Mouse (Mus musculus) adrenal gland, postnatal 36 days (tissue): ENCODE data around the gene Asphd1. TPM values are rescaled to one million over a fixed set of nuclear protein-coding genes. Genes with fewer than 3 reads are reported as not detected.

Experiments used
- DNase-seq, 2 experiments: peaks; one replicate each; pipeline ENCODE4 v3.0.0; 2021; ENCODE audit warnings: mixed read lengths in 1 of 2
- long read RNA-seq, 2 experiments: library from polyadenylated mRNA; stranded (forward); transcript quantifications; one replicate each; pipeline ENCODE4 v2.0.0; 2021; ENCODE audit warnings: borderline sequencing depth in 2 of 2
- total RNA-seq, 2 experiments: library from RNA; stranded (reverse); gene quantifications; 2 replicates each; pipeline ENCODE4 v1.2.3; 2021

The Asphd1 gene
- 1 to 10 TPM; 1.6 to 2.4 TPM for total RNA-seq
- long read RNA-seq, experiment 1, result 0 reads
- long read RNA-seq, experiment 2, result 0 reads

DNA sequence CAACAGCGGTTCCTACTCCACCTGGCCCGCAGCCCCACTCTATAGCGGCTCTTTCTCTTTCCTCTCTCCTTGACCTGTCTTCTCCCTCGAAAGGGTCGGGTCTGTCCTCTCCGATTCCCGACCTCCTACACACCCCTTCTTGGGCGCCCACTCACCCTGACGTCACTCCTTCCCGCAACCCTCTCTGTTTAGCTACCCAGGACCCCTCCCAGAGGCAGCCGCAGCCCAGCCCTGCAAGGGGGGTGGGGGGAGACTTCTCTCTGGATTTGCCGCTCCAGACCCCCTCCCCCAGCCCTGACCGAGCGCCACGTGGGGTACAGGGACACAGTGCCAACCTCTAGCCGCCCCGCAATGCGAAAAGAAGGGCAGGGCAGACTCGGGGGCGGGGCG is at the start of gene Asphd1:
Asphd1 (minus strand) TSS at position 180 of the 390 bp plus-strand sequence.
- no peak for DNase-seq

DNA sequence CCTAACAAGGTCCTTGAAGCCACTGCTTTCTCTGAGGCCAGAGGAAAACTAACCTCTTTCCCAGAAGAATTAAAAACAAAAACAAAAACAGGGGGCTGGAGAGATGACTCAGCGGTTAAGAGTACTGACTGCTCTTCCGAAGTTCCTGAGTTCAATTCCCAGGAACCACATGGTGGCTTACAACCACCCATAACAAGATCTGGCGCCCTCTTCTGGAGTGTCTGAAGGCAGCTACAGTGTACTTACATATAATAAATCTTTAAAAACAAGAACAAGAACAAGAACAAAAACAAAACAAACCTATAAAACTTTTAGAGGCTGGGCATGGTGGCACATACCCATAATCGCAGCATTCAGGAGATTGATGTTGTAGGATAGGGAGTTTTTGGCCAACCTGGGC is 47.1 kb upstream of the Asphd1 start:
- peak in 1 of 2 experiments; percentile 40 for DNase-seq

DNA sequence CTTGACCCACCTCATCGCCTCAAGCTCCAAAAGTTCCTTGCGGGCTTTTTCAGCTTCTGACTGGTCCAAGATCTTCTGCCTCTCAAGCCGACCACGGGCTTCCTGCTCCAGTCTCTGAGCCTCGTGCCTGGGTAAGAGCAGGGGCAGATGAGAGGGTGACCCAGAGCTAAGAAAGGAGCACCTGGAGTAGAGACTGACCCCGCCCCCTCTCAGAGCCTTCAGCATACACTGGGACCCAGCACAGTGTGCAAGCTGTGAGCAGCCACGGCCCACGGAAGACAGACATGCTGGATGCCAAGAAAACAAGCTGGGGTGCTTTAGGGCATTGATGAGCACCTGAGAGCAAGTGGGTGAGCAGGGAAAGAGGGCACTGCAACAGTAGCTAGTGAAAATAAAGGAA is 39.4 kb upstream of the Asphd1 start:
- no peak for DNase-seq

DNA sequence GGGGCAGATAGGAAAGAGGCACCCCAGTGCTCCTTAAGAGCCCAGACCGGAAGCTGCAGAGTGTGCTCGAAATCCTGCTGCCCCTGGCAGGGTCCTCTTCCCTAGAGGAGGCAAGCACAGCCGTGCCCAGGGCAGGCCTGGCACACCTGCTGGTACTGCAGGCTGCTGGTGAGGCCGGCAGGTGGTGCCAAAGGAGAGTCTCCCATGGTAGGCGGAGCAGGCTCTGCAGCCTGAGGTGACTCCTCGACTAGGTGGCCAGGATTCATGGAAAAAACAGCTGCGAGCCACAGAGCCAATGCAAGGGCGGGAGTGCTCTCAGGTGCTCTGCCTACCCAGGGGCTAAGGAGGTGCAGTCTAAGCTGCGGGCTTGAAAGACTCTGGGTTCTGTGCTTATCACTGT is 36.9 kb upstream of the Asphd1 start:
- peak; percentile 33 to 56 for DNase-seq

DNA sequence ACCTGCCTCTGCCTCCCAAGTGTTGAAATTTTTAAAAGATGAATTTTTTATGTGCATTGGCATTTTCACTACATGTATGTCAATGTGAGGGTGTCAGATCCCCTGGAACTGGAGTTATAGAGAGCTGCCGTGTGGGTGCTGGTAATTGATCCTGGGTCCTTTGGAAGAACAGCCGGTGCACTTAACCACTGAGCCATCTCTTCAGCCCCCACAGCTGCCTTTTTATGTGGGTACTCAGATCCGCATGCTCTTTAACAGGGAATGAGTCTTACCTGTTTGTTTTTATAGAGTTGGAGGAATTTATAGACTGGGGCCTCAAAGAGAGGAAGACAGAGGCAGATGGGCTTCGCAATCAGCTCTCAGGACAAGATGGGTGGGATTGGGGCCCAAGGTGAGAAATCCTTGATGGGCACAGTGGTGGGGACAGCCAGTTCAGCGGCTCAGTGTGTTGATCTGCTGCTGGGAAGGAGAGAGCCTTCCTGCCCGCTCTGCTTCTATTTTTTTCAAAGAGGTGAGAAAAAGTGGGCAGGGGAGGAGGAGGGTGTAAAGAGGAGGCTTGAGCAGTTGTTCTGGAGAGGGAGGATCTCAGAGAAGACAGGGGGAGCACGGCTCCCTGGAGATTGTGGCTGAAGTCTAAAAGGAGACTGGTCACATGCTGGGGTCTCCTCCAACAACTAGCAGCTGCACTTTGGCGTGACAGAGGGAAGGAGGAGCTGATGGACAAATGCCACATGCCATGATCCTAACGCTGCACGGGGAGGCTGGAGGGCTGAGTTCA is 35.5 kb upstream of the Asphd1 start:
- DNase-seq, result no peak

DNA sequence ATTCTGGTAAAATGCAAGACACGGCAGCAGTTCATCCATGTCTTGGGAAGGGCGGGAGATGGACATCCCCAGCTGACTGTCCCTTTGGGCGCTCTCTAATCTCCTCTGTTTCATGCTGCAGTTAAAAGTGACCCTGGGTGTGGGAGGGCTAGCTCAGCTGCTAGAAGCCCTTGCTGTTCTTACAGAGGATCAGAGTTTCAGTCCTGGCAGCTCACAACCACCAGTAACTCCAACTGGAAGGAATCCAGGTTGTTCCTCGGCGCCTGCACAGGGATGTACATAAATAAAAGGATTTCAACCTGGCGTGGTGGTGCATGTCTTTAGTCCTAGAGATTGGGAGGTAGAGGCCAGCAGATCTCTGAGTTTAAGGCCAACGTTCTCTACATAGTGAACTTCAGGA is 33.7 kb upstream of the Asphd1 start:
- no peak for DNase-seq

DNA sequence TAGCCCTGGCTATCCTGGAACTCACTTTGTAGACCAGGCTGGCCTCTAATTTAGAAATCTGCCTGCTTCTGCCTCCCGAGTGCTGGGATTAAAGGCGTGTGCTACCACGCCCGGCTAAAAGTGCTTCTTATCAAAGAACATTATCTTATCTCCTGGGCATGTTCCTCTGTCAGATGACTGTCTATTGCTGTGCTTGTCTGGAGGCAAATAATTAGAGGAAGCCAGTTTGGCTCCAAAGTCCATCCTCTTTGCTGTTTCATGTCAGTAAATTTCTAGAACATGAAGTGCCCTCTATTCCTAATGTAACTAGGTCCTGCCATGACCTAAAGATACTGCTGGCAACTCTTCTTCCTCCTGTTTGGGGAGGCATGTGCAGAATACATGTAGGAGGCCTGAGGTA is 32.7 kb upstream of the Asphd1 start:
- no peak for DNase-seq

DNA sequence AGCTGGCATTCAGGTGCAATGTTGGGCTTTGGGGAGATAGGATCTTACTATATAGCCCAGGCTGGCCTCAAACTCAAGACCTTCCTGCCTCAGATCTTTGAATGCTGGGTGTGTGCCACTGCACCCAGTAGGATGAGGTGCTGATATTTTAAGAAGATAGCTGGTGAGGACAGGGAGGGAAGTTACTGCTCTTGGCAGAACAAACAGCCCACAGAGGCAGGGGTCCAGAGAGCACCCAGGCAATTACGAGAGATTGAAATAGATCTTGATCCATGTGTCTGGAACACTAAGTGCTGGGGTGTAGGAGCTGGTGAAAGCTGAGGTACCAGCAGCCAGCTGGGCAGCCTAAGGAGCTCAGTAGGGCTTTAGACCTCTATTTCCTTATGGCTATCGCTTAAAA is 32.2 kb upstream of the Asphd1 start:
- no peak for DNase-seq

DNA sequence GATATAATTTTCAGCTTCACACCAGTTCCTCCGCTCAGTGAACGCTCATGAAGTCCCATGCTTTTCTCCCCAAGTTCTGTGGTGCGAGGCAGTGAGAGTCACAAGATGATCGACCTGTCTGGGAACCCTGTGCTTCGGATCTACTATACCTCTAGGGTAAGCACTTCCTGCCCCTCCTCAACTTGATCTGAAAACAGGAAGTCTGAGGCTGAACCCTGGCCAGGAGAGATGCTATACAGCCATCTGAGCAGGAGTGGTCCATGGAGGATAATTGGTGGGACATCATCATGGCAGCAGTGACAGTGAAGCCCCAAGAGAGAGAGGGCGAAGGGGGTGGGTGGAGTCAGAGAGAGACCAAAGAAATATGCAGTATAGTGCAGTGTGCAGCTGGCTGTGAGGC is 29.5 kb upstream of the Asphd1 start:
- no peak for DNase-seq

DNA sequence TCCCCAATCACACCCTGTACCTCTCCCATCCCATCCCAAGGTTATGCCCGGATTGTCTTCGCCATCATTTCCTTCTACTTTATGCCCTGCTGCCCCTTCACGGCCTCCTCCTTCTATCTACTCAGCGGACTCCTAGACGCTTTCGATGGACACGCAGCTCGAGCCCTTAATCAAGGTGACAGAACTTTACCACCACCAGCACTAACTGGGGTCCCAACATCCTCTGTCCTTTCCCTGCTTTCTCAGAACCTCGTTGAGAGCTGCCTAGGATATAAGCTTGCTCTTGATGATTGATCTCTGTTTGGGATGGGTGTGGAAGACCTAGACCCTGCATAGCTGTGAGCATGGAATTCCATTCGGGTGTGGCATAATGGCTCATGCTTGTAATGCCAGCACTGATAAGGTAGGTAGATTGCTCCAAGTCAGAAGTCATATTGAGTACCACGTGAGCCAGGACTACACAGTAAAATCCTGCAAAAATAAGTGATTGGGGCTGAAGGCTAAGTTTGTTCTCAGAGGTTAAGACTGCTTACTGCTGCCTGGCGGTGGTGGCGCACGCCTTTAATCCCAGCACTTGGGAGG is 27.6 kb upstream of the Asphd1 start:
- peak in 1 of 2 experiments; percentile 13 for DNase-seq

DNA sequence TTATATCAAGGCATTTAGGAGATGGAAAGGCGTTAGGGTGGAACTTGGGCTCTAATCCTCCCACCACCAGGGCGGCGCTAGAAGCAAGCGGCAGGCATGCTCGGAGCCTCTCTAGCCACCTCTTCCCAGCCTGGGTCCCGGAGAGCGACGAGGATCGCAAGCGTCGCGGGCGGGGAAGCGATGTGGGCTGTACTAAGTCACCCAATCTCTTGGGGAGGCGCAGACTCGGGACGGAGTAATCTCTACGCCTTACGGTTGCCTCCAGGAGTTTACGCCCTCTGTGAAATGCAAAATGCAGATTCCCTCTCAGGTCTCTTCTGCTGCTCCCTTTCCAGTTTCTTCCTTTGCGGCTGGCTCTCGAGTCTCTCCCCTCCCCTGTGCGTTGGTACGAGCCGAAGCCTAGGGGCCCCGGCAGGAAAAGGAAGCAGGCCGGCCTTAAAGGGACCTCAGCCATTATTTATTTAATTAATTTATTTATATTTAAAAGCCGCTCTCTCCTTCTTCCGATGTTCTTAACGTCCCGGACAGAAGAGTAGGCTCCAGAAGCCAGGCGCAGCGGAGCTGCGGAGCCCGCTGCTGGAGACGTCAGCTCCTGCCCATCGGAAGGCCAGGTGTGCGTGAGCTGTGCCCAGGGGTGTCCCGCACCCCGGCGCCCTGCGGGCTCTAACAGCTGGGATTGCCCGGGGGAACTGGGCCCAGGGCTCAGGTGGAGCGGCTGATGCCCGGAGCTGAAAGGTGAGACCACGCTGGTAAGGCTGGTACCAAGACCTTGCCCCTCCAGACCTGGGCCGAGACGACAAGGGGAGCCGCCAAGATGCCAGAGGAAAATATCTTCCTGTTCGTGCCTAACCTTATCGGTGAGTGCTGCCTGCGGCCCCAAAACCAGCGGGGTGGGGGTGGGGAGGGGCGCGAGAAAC is 26.8 kb upstream of the Asphd1 start, which contains the start of gene Cdiptos:
Cdiptos (minus strand) TSS at position 149 of the 917 bp plus-strand sequence.
- DNase-seq, result peak; percentile 96 to 98

DNA sequence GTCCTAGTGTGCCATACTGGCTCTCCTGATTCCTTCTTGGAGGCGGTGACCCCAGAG is 26.3 kb upstream of the Asphd1 start, which contains the start of gene Cdipt:
Cdipt (plus strand) TSS at position 22 of the 57 bp plus-strand sequence.
- DNase-seq, result no peak

DNA sequence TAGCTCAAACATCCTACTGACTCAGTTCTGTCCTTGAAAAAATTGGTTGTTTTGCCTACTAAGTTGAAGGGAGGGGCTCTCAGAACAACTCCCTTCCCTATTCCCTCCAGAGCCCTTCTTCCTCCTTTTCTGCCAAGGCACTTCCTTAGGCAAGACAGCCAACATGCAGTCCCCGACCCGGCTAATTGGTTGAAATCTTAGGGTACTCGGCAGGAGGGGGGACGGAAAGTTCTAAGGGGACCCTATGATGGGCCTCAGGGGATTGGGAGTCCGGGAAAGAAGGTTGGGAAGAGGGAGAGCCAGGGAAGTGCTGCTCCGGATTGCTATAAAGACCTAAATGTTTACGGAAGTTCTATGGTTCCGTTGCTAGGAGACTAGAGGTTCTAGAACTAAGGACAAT is 26.1 kb upstream of the Asphd1 start:
- DNase-seq, result peak; percentile 15 to 25

DNA sequence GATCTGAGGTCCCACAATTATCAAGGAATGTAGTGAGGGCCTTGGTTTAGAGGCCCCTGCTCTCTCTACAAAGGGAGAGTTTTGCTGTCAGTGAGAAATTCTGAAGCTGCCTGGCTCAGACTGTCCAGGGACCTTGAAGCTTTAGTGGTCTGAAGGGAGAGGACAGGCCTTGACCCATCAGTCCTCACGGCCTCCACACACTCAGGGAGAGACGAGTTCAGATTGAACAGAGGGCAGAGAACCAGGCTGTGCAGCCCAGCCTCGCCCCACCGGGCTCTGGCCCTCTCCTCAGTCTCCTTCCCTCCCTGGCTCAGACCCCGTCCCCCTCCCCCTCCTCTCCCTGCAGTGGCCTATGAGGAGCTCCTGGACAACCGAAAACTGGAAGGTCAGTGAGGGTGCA is 18.0 kb upstream of the Asphd1 start:
- DNase-seq, result peak; percentile 50 to 69

DNA sequence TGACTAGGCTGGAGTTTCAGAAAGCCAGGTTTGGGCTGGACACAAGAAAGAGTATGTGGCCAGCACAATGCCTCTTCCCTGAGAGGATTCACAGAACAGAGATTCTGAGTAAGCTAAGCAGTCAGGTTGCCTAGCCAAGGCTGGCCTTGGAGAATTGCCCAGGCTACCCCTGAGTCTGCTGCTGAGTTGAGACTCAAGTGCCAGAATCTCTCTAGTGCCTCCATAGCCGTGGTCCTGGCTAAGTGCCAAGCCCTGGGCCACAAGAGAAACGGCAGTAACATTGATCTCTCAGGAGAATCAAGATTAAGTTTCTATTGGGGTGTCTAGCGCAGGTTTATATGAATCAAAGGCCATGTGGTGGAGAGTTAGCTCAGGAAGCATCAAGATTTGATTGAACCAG is 16.2 kb upstream of the Asphd1 start:
- peak in 1 of 2 experiments; percentile 26 for DNase-seq

DNA sequence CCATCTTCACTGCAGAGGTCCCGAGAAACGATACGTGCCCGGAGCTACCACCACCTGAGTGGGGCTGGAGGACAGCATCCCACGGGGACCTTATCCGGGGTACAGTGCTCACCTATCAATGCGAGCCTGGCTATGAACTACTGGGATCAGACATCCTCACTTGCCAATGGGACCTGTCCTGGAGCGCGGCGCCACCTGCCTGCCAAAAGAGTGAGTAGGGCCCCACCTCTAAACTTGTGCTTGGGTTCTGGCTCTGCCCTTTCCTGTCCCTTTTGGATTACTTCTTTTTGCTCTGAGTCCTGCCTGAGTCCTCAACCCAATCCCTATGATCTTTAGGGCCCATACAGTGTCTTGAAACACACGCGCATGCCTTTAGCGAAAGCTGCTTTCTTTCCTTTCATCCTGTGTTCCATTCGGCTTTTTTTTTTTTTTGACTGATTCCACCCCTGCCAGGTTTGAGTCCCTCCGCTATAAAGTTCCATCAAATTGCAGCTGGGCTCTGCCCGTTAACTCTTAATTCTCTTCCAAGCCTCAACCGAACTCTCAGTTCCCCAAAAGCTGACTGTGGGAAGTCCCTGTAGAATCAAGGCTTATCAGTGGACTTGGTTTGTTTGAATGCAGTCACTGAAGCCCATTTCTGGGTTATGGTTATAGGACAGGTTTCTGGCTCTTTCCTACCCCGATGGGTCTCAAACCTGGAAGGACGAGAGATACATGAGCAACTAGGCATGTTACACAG is 14.3 kb upstream of the Asphd1 start:
- peak; percentile 50 to 73 for DNase-seq

DNA sequence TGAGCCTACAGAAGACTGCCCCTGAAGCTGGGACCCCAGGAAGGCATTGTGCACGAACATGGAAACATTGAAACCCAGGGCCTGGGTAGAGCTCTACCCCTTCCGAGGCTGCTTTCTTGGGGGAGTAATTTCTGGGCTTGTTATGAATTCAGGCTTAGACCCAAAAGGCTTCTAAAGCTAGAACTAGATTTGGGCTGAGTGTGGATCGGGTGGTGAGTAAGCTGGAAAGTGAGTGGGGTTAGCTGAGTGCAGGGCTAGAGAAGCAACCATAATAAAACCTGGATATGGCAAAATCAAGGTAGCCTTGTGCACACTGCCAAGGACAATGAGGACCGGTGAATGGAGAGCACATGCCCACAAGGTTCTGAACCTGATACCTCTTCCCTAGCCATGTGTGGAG is 12.6 kb upstream of the Asphd1 start:
- DNase-seq, result no peak

DNA sequence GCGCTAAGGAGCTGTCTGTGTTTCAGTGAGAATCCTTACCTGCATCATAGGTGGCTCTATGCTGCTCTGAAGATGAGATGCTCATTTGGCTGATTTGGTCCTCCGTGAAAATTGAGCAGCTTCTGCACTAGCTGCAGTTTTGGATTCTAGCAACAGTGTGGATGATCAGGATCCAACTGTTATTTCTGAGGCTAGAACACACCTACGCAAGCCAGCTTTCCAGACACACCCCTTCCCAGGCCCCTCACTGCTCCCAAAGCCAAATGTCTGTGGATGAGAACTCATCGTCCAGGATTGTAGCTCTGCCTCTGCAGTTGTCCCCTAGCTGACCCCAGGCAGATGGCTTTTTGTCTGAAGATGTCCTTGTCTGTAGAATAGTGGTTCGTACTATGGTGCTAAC is 11.7 kb upstream of the Asphd1 start:
- no peak for DNase-seq

DNA sequence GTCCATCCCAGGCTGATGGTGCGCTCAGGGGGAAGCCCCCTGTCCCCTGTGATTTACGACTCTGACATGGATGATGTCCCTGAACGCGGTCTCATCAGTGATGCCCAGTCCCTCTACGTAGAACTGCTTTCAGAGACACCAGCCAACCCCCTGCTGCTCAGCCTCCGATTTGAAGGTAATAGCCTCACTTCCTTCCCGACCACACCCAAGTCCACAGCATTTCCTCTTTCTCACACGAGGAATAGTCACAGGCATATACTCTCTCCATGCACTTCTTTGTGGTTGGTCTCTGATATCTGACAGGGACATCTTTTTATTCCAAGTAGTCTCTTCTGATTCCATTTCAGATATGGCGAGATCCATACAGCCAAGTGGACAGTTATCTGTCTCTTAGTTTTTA is 10.4 kb upstream of the Asphd1 start:
- no peak for DNase-seq

DNA sequence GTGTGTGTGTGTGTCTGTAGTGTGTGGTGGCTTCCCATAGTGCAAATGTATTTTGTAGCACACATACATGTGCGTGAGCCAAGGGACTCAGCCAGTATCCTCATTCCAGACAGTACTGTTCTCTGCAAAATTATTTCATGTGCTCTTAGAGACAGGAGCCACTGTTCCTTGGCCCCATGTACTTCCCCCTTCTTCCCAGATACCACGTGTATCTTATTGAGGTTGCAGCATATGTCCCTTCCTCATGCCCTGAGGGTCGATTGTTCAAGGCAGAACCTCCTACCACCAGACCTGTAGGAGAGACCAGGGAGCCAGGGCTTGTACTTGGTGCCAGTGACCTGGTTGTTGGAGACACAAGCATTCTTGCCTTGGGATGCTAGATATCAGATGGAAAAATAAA is 5.7 kb upstream of the Asphd1 start:
- no peak for DNase-seq

DNA sequence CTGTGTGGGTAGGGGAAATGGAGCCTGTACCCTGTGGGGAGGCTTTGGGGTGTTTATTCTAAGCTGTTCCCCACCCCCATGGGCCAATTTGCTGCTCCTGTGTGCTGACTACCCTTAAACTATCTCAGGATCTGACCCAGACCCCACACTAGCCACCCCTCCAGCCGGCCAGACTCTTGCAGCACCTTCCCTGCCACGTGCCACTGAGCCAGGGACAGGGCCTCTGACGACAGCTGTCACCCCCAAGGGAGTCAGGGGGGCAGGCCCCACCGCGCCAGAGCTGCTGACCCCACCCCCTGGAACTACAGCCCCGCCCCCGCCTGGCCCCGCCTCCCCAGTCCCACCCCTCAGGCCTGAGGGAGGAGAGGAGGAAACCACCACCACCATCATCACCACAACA is 3.3 kb upstream of the Asphd1 start:
- no peak for DNase-seq

DNA sequence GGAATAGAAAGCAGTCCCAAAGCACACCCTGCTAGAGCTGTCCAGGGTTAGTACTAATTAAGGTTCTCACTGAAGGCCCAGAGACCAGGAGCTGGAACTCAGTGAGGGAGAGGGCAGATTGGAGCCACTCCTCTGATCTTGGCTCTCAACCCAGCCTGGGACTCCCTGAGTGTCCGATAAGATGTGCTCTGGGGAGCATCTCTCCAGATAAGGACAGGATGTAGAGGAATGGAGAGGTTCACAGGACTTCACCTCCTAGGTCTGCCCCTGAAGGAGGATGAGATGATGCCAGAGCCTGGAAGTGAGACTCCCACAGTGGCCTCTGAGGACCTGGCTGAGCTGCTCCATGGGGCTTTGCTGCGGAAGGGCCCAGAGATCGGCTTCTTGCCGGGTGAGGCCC is 2.4 kb upstream of the Asphd1 start:
- no peak for DNase-seq
